Mouse (Mus musculus): ENCODE results near the gene Kptn.

GRCm38 (mm10) chr7:16080581-16080980 lies 39.1 kb upstream of the Kptn start:
- no peak for TF ChIP-seq POLR2A (IDR thresholded peaks at IDR 0.05; ENCODE audit: low read depth, low read length)
- no peak for TF ChIP-seq CTCF (conservative IDR thresholded peaks at IDR 0.05; ENCODE audit: insufficient read depth, insufficient read length, low read depth, low read length)
